Mouse (Mus musculus): ENCODE data around the gene Hdac10.

Gene Hdac10

GRCm38 (mm10) chr15:89075478-89076147, 52.9 kb downstream of the Hdac10 start:
- DNase-seq (ENCODE audit: low read depth, low spot score): no peak

GRCm38 (mm10) chr15:89074613-89075477, 53.7 kb downstream of the Hdac10 start, which contains the start of gene Trabd:
Trabd (plus strand) TSS chr15:89075124.
- no peak for DNase-seq (ENCODE audit: low read depth, low spot score)

- DNase-seq (ENCODE audit: low read depth, low spot score): no peak
Measured at GRCm38 (mm10) chr15:89073993-89074603, 54.4 kb downstream of the Hdac10 start.

All from WW6 (cell line).